Mouse (Mus musculus): ENCODE data around the gene Ribc2.

Gene Ribc2

GRCm38 (mm10) chr15:85131275-85132192, at the start of gene Ribc2, which contains the start of gene Smc1b:
Ribc2 (plus strand) TSS chr15:85132078.
Smc1b (minus strand) TSS chr15:85131964.
- in situ Hi-C loops (cut with MboI) = no loop called here

- in situ Hi-C loops (cut with MboI) = no loop called here
Measured at GRCm38 (mm10) chr15:85085641-85086040, 46.2 kb upstream of the Ribc2 start.

GRCm38 (mm10) chr15:85132193-85132520, 279 bp downstream of the Ribc2 start:
- in situ Hi-C loops (cut with MboI) = no loop called here

- in situ Hi-C loops (cut with MboI) = no loop called here
Measured at GRCm38 (mm10) chr15:85135143-85135542, 3.3 kb downstream of the Ribc2 start.

- in situ Hi-C loops (cut with MboI) = no loop called here
Measured at GRCm38 (mm10) chr15:85141290-85141689, 9.4 kb downstream of the Ribc2 start.

- in situ Hi-C loops (cut with MboI) = no loop called here
Measured at GRCm38 (mm10) chr15:85142441-85142840, 10.6 kb downstream of the Ribc2 start.

- in situ Hi-C loops (cut with MboI) = no loop called here
Measured at GRCm38 (mm10) chr15:85143161-85143560, 11.3 kb downstream of the Ribc2 start.

GRCm38 (mm10) chr15:85143747-85144146, 11.9 kb downstream of the Ribc2 start:
- in situ Hi-C loops (cut with MboI) = no loop called here

- in situ Hi-C loops (cut with MboI) = no loop called here
Measured at GRCm38 (mm10) chr15:85144249-85144648, 12.4 kb downstream of the Ribc2 start.

- in situ Hi-C loops (cut with MboI) = no loop called here
Measured at GRCm38 (mm10) chr15:85151433-85151918, 19.6 kb downstream of the Ribc2 start.

GRCm38 (mm10) chr15:85152577-85152976, 20.7 kb downstream of the Ribc2 start:
- in situ Hi-C loops (cut with MboI) = no loop called here

GRCm38 (mm10) chr15:85154091-85154490, 22.2 kb downstream of the Ribc2 start:
- in situ Hi-C loops (cut with MboI) = no loop called here

- in situ Hi-C loops (cut with MboI) = no loop called here
Measured at GRCm38 (mm10) chr15:85156198-85156597, 24.3 kb downstream of the Ribc2 start.

- in situ Hi-C loops (cut with MboI) = no loop called here
Measured at GRCm38 (mm10) chr15:85161416-85161815, 29.5 kb downstream of the Ribc2 start.

GRCm38 (mm10) chr15:85162693-85163663, 31.1 kb downstream of the Ribc2 start:
- in situ Hi-C loops (cut with MboI) = no loop called here

GRCm38 (mm10) chr15:85166433-85166933, 34.6 kb downstream of the Ribc2 start:
- in situ Hi-C loops (cut with MboI) = no loop called here

- in situ Hi-C loops (cut with MboI) = no loop called here
Measured at GRCm38 (mm10) chr15:85167086-85167679, 35.3 kb downstream of the Ribc2 start.

GRCm38 (mm10) chr15:85172054-85172453, 40.2 kb downstream of the Ribc2 start:
- in situ Hi-C loops (cut with MboI) = no loop called here

- in situ Hi-C loops (cut with MboI) = no loop called here
Measured at GRCm38 (mm10) chr15:85173425-85173824, 41.5 kb downstream of the Ribc2 start.

GRCm38 (mm10) chr15:85174060-85174459, 42.2 kb downstream of the Ribc2 start:
- in situ Hi-C loops (cut with MboI) = no loop called here

- in situ Hi-C loops (cut with MboI) = no loop called here
Measured at GRCm38 (mm10) chr15:85177576-85177975, 45.7 kb downstream of the Ribc2 start.

GRCm38 (mm10) chr15:85178172-85178571, 46.3 kb downstream of the Ribc2 start:
- in situ Hi-C loops (cut with MboI) = no loop called here
